Mouse (Mus musculus) lung, postnatal 0 days (tissue): Measurements from ENCODE around the gene Foxd2. TPM values are rescaled to one million over a fixed set of nuclear protein-coding genes. Genes with fewer than 3 reads are reported as not detected.

Experiments
- ATAC-seq: fragments of 200-750 bp; cut with Nextera tagmentation; 2 replicates; pipeline ENCODE4 v1.8.0; 2017; ENCODE audit warnings: moderate library complexity
- DNase-seq: peaks from one replicate; pipeline ENCODE4 v3.0.0-alpha.2; 2016; ENCODE audit warnings: low spot score
- H3K27ac ChIP-seq: fragments of 300-500 bp; sonication (generic); 2 replicates; pipeline ENCODE4 v1.5.1; 2014; ENCODE audit warnings: antibody characterized with exemption, mild to moderate bottlenecking, low read length, mixed read lengths
- H3K27me3 ChIP-seq: fragments of 300-500 bp; sonication (generic); replicated peaks from 2 replicates; pipeline ENCODE4 v1.6.1; 2014; ENCODE audit warnings: low read length, mixed read lengths; ENCODE audit not compliant: insufficient read depth
- H3K36me3 ChIP-seq: fragments of 300-500 bp; sonication (generic); 2 replicates; pipeline ENCODE4 v1.6.1; 2014; ENCODE audit warnings: low read length, mixed read lengths; ENCODE audit not compliant: insufficient read depth
- H3K4me1 ChIP-seq: fragments of 300-500 bp; sonication (generic); 2 replicates; pipeline ENCODE4 v1.6.1; 2014; ENCODE audit warnings: antibody characterized with exemption, low read depth, low read length, mixed read lengths; ENCODE audit not compliant: insufficient read depth
- H3K4me2 ChIP-seq: fragments of 300-500 bp; sonication (generic); replicated peaks from 2 replicates; pipeline ENCODE4 v1.6.1; 2014; ENCODE audit warnings: low read depth, mild to moderate bottlenecking, low read length, moderate library complexity, mixed read lengths
- H3K4me3 ChIP-seq: fragments of 300-500 bp; sonication (generic); 2 replicates; pipeline ENCODE4 v1.5.1; 2014; ENCODE audit warnings: low read depth, low read length
- H3K9ac ChIP-seq: fragments of 300-500 bp; sonication (generic); replicated peaks from 2 replicates; pipeline ENCODE4 v1.6.1; 2014; ENCODE audit warnings: low read depth, mild to moderate bottlenecking
- H3K9me3 ChIP-seq: fragments of 300-500 bp; sonication (generic); 2 replicates; pipeline ENCODE4 v1.6.1; 2016; ENCODE audit warnings: low read length, mixed read lengths
- CTCF ChIP-seq: IDR thresholded peaks from 2 replicates; pipeline ENCODE4 v1.5.1; 2016; ENCODE audit warnings: antibody characterized with exemption, mild to moderate bottlenecking
- EP300 ChIP-seq: IDR thresholded peaks from 2 replicates; pipeline ENCODE4 v1.6.1; 2016; ENCODE audit warnings: antibody characterized with exemption, mild to moderate bottlenecking, control low read depth
- WGBS: fragments of 180-500 bp; shearing (Covaris S2); extraction: QIAGEN DNeasy Blood & Tissue Kit; methylation state at CpG from one replicate; pipeline ENCODE4 v1.1.7; 2014; 5-methylcytosine and 5-hydroxymethylcytosine counted together
- polyA plus RNA-seq: library from polyadenylated mRNA; unstranded; fragments of >200 nt; fragmentation: Nextera tagmentation; extraction: Ambion mirVana; gene quantifications from 2 replicates; pipeline ENCODE4 v1.2.1, GENCODE M21; 2015

Gene Foxd2
- polyA plus RNA-seq, 1 experiment from 2014 or later, result 0.10 TPM

DNA sequence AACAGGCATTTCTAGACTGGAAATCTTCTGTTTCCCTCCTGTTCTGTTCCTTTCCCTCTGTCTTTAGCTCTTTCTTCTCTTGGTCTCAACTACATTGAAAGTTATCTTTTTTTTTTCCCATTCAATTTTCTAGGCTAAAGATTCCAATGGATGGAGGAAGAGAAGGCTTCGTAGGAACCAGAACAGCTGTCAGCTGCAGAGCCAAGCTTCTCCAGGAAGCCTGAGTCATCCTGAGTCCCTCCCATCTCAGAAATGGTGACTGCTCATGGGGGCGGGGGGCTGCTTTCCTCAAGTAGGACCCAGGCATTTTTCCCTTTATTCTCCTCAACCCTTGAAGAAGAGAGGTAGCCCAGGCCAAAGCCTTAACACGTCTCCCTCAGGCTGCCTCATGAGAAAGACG is 7.4 kb upstream of the Foxd2 start:
- H3K27ac ChIP-seq, result no peak overlapping the region
- H3K4me2 ChIP-seq, result no peak overlapping the region
- H3K4me1 ChIP-seq, result no peaks in the 10 kb centered on the region
- no peak for TF ChIP-seq CTCF
- TF ChIP-seq EP300, result no peak
- no peaks in the 10 kb centered on the region for H3K36me3 ChIP-seq
- ATAC-seq (no peak), DNase-seq (no peak)
- H3K27me3 ChIP-seq, result peaks cover 37% of the 10 kb centered on the region
- 52% methylated on average over 4 of the region's 4 CpGs for WGBS
- no peaks in the 10 kb centered on the region for H3K9me3 ChIP-seq
- H3K4me3 ChIP-seq, result no peak overlapping the region
- H3K9ac ChIP-seq, result no peak overlapping the region

DNA sequence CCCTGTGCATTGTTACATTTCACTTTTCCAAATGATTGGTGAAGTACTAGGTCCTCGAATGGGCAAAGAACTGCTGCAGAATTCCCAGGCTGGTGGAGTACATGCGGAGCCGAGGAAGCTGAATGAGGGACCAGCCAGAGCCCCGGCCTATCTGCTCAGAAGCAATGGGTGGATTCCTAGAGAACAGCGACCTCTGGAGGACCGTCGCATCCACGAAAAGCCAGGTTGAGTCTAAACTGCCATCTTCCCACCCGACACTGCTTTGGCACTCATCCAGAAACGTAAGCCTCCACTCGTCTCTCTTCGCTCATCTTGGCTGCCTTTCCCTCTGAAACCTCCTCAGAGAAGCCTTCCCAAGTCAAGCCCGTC is 4.9 kb upstream of the Foxd2 start:
- no peaks in the 10 kb centered on the region for H3K36me3 ChIP-seq
- no peak for ATAC-seq

DNA sequence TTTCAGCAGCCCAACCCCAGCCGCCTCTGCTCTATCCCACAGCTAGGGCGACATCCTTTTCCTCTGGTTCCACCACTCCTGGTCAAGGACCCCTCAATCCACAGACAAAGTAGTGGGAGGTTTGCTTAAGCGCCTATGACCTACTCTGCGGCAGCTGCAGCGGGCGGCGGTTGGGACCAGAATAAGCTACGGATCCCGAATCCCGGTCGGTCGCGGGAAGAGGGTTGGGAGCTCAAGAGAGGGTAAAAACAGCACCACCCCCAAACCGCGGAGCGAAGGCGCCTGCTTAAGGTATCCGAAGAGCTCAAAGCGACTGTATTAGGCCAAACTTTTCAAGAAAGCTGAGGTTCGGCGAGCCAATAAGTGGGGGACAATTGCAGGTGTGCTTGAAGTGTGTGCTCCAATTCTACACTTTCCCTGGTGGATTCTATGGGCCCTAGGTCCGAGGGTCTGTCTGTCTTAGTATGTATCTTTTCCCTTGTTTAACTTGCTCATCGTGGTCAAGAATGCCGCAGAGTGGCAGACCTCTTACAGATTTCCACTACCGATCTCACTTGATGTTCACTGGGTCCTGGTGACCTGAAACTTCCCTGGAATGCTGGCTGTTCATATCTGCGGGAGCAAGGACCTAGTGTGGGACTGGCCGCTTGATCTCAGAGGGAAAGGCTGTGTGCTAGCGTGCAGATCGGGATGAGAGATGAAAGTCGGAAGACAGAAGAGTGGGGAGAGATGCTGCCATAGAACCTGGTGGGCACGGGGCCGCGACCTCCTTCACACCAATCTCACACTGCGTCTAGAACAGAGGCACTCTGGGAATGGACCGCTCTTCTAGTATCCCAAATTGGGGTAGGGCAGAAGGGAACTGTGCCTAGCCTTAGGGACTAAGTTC is 4.3 kb upstream of the Foxd2 start:
- H3K4me3 ChIP-seq, result no peak overlapping the region
- TF ChIP-seq CTCF (no peak), EP300 (no peak)
- no peak overlapping the region for H3K9ac ChIP-seq
- no peaks in the 10 kb centered on the region for H3K9me3 ChIP-seq
- H3K27ac ChIP-seq, result no peak overlapping the region
- H3K27me3 ChIP-seq, result peaks cover 61% of the 10 kb centered on the region
- ATAC-seq (no peak), DNase-seq (no peak)
- no peak overlapping the region for H3K4me2 ChIP-seq
- WGBS, result 17% methylated on average over 35 of the region's 35 CpGs
- peaks cover 5% of the 10 kb centered on the region; the same call in 1 of the 2 replicates for H3K4me1 ChIP-seq
- H3K36me3 ChIP-seq, result no peaks in the 10 kb centered on the region

More for the DNA sequence above, 4.9 kb upstream of the Foxd2 start:
- Histone ChIP-seq H3K9me3 (no peaks in the 10 kb centered on the region), H3K4me2 (no peak overlapping the region), H3K27ac (no peak overlapping the region), H3K27me3 (peaks cover 55% of the 10 kb centered on the region), H3K9ac (no peak overlapping the region), H3K4me1 (no peaks in the 10 kb centered on the region), H3K4me3 (no peak overlapping the region)
- peak; percentile 70 for DNase-seq
- TF ChIP-seq CTCF, result peak; percentile 71
- no peak for TF ChIP-seq EP300
- WGBS, result 11% methylated on average over 13 of the region's 13 CpGs

DNA sequence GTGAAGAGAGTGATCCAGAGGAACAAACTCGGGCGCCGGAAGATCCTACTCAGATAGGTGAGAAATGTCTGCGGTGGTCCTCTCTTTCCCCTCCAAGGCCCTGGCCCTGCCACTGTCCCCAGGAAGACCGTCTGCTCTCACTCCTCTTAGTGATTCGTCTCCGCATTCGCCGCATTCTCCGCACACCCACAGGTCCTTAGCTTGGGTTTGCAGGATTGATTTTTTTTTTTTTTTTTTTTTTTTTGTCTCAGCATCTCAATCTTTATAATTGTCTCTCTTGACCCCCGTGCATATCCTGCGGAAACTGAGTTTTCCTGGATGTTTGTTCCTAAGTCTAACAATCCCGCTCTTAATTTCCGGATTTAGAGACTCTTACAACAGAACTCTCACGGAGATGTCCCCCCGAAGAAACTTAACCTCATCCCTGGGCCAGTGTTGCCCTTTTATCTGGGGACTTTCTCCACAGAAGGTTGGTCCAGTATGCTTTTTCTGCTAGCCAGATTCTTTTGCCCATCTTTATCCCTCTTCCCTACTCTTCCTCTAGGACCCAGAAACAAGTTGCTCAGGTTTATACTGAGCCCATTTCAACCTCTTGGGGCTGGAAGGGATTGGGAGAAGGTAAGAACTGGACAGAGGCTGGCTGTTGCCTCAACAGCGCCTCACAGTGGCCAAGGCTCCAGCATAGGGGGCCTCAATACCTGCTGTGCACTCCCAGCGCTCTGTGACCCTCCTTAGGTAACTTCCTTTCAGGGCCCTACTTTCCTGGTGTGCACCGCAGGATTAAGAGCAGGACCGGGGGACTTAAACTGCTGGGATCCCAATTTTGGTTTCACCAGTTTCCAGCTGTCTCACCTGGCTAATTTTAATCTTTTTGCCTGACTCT is 1.2 kb upstream of the Foxd2 start:
- Histone ChIP-seq H3K27me3 (peaks cover 86% of the 10 kb centered on the region), H3K4me3 (peak overlapping the region; percentile 56), H3K9me3 (no peaks in the 10 kb centered on the region), H3K27ac (no peak overlapping the region), H3K4me1 (peaks cover 11% of the 10 kb centered on the region), H3K9ac (no peak overlapping the region), H3K36me3 (no peaks in the 10 kb centered on the region), H3K4me2 (peak overlapping the region; percentile 96)
- ATAC-seq (no peak), DNase-seq (peak; percentile 25)
- 7% methylated on average over 20 of the region's 20 CpGs for WGBS
- peak; percentile 70 for TF ChIP-seq CTCF
- TF ChIP-seq EP300, result no peak

DNA sequence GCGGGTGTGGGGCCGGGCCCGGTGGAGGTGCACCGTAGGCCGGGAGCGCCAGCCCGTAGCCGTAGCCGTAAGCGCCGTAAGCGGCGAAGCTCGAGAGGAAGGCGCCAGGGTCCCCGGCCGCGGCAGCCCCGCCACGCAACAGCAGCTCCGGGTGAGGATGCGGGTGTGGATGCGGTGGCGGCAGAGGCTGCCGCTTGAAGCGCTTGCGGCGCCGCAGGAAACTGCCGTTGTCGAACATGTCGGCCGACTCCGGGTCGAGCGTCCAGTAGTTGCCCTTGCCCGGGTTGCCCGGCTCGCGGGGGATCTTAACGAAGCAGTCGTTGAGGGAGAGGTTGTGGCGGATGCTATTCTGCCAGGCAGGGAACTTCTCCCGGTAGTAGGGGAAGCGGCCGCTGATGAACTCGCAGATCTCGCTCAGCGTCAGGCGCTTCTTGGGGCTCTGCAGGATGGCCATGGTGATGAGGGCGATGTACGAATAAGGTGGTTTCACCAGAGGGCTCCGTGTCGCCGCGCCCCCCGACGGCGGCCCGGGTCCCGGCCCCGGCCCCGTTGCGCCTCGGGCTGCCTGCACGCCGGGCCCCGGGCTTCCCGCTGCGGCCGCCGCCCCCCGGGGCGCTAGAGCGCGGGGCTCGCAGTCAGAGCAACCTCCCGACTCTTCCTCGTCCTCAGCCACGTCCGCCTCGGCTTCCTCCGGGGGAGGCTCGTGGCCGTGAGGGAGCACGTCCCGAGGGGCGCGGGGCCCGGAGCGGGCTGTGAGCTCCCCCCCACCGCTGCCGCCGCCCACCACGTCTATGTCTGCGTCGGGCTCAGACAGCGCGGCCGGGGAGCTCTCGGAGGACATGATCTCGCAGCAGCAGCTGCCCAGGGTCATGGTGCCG is 483 bp downstream of the Foxd2 start:
- no peak for TF ChIP-seq EP300
- Histone ChIP-seq H3K4me3 (peak overlapping the region; percentile 56), H3K4me2 (peak overlapping the region; percentile 96), H3K4me1 (peaks cover 11% of the 10 kb centered on the region), H3K9ac (no peak overlapping the region), H3K36me3 (no peaks in the 10 kb centered on the region), H3K27ac (no peak overlapping the region), H3K9me3 (no peaks in the 10 kb centered on the region), H3K27me3 (peaks cover 86% of the 10 kb centered on the region)
- 1% methylated on average over 68 of the region's 103 CpGs for WGBS
- peak; percentile 43 for ATAC-seq
- peak; percentile 48 for DNase-seq
